Mouse (Mus musculus): ENCODE measurements around the gene Aqp9. TPM values are rescaled to one million over a fixed set of nuclear protein-coding genes. Genes with fewer than 3 reads are reported as not detected.

The Aqp9 gene
- 0.71 TPM for total RNA-seq (2023)

DNA sequence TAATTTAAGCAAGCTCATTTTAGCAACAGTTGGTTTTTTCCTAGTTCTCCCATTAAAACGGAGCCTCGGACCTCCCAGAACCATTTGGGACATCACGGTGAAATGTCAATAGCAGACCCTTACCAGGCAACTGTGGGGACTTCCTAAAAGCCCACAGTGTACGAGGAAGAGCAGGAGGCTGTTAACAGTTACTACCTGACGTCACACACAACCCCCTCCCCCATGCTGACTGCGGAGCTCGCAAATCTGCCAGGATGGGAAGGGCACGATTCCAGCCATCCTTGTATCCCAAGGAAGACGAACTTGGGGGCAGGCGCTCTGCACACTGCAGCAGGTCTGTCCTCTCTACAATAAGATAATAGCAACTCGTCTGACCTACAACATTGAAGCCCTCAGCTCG, at the start of gene Aqp9:
Gene Aqp9, minus strand, starts transcription at position 172 of the 400 bp plus-strand sequence.

DNA sequence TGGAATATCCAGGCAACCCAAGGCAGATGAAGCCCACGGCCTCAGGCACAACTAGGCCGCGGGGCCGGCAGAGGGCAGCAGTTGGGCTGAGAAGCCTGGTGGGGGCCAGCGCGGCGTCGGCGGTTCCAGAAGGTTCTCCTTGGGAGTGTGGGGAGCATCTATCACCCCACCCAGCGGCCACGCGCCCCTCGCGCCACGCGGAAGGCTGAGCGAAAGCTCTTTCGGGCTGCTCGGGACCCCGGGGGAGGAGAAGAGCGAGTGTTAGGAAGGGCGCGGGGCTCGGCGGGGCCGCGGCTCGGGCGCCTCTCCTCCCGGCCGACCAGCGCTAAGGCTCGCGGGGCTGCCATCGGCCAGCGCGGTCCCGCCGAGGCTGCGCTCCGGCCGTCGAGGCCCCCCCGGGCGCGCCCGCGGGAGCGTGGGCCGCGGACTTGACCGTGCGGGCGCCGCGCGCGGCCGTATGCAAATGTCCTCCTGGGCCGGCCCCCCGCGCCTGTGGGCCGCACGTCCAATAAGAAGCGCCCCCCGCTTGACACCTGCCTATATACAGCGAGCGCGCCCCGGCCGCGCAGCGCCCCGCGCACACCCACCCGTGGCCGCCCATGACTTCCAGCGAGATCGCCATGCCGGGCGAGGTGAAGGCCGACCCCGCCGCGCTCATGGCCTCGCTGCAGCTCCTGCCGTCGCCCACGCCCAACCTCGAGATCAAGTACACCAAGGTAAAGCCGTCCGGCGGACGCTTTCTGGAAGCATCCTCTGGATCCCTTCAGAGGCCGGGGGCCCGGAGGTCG, 47.0 kb upstream of the Aqp9 start, which contains the start of gene Aldh1a2:
Gene Aldh1a2, plus strand, starts transcription at position 542 of the 788 bp plus-strand sequence.

Other genes with a start within 250 kb of the Aqp9 start
- not detected for gene Lipc, start 216.5 kb downstream of the Aqp9 start, total RNA-seq (2023)
- gene Aldh1a2, start 47.1 kb upstream of the Aqp9 start, total RNA-seq (2023) = 0.92 TPM

Data from CD4-positive naive resting alpha-beta T cell, adult 57 days (primary cell).